Mouse (Mus musculus) neural tube, embryonic 13.5 days (tissue): ENCODE data around the gene Ufc1. TPM values are rescaled to one million over a fixed set of nuclear protein-coding genes. Genes with fewer than 3 reads are reported as not detected.
"Not testable (repeated sequence)": the region's sequence is repeated elsewhere in the genome, so short reads cannot be mapped to it uniquely, and the experiment has no call there.

Source experiments
- ATAC-seq: fragments of 200-750 bp; cut with Nextera tagmentation; 2 replicates; pipeline ENCODE4 v1.8.0; 2017; ENCODE audit warnings: low read depth, mild to moderate bottlenecking, moderate TSS enrichment, moderate library complexity
- H3K27ac ChIP-seq: fragments of 300-500 bp; sonication (generic); replicated peaks from 2 replicates; pipeline ENCODE4 v1.5.1; 2015; ENCODE audit warnings: moderate library complexity, mild to moderate bottlenecking, inconsistent platforms
- H3K27me3 ChIP-seq: fragments of 300-500 bp; sonication (generic); 2 replicates; pipeline ENCODE4 v1.6.1; 2015; ENCODE audit warnings: mild to moderate bottlenecking, inconsistent platforms
- H3K36me3 ChIP-seq: fragments of 300-500 bp; sonication (generic); 2 replicates; pipeline ENCODE4 v1.6.1; 2015; ENCODE audit warnings: mild to moderate bottlenecking, inconsistent platforms
- H3K4me1 ChIP-seq: fragments of 300-500 bp; sonication (generic); replicated peaks from 2 replicates; pipeline ENCODE4 v1.6.1; 2015; ENCODE audit warnings: inconsistent platforms
- H3K4me2 ChIP-seq: fragments of 300-500 bp; sonication (generic); 2 replicates; pipeline ENCODE4 v1.6.1; 2015; ENCODE audit warnings: inconsistent platforms, mild to moderate bottlenecking, moderate library complexity
- H3K4me3 ChIP-seq: fragments of 300-500 bp; sonication (generic); 2 replicates; pipeline ENCODE4 v1.5.1; 2015; ENCODE audit warnings: mild to moderate bottlenecking, inconsistent platforms
- H3K9ac ChIP-seq: fragments of 300-500 bp; sonication (generic); 2 replicates; pipeline ENCODE4 v1.6.1; 2015; ENCODE audit warnings: moderate library complexity, mild to moderate bottlenecking, inconsistent platforms
- H3K9me3 ChIP-seq: fragments of 300-500 bp; sonication (generic); 2 replicates; pipeline ENCODE4 v1.6.1; 2016; ENCODE audit warnings: inconsistent platforms
- WGBS: fragments of 180-500 bp; shearing (Covaris S2); methylation state at CpG from one replicate; pipeline ENCODE4 v1.1.7; 2015; 5-methylcytosine and 5-hydroxymethylcytosine counted together
- polyA plus RNA-seq: library from polyadenylated mRNA; unstranded; fragments of >200 nt; fragmentation: Nextera tagmentation; extraction: Ambion mirVana; gene quantifications from 2 replicates; pipeline ENCODE4 v1.2.1, GENCODE M21; 2015

Ufc1 gene
- polyA plus RNA-seq = 124 and 132 TPM in 2 replicates

- peaks cover 7% of the 10 kb centered on the region for H3K36me3 ChIP-seq
- peaks cover 14% of the 10 kb centered on the region for H3K4me1 ChIP-seq
- H3K4me3 ChIP-seq = peak within 1 kb of the TSS; percentile 63
- H3K27me3 ChIP-seq = peaks cover 34% of the 10 kb centered on the region
- no peaks in the 10 kb centered on the region for H3K9me3 ChIP-seq
- under 1% methylated on average over 42 of the region's 42 CpGs for WGBS
- H3K4me2 ChIP-seq = peak within 1 kb of the TSS; percentile 80
- H3K9ac ChIP-seq = peak within 1 kb of the TSS; percentile 85
- peak within 1 kb of the TSS; percentile 94 for H3K27ac ChIP-seq
- ATAC-seq = peak; percentile 84
These were observed at the start of gene Ufc1 for GRCm38 (mm10) chr1:171294298-171295062. Gene Ufc1, minus strand, starts transcription at chr1:171295024.

GRCm38 (mm10) chr1:171343922-171344677, 49.3 kb upstream of the Ufc1 start:
- no peak overlapping the region for H3K27ac ChIP-seq
- H3K4me2 ChIP-seq = peak overlapping the region; percentile 88
- peaks cover 44% of the 10 kb centered on the region for H3K36me3 ChIP-seq
- peaks cover 46% of the 10 kb centered on the region for H3K4me1 ChIP-seq
- H3K4me3 ChIP-seq = peak overlapping the region; percentile 92
- 0 out of 2 replicates have a peak overlapping the region, but pooled peaks have one; percentile 9 for H3K9ac ChIP-seq
- ATAC-seq = no peak
- 77% methylated on average over 9 of the region's 9 CpGs for WGBS
- no peaks in the 10 kb centered on the region for H3K27me3 ChIP-seq
- H3K9me3 ChIP-seq = peaks cover 6% of the 10 kb centered on the region; the same call in 1 of the 2 replicates

GRCm38 (mm10) chr1:171342262-171343207, 47.7 kb upstream of the Ufc1 start:
- H3K27ac ChIP-seq = no peak overlapping the region
- no peaks in the 10 kb centered on the region for H3K27me3 ChIP-seq
- no peak for ATAC-seq
- H3K36me3 ChIP-seq = peaks cover 60% of the 10 kb centered on the region
- H3K9ac ChIP-seq = no peak overlapping the region
- no peak overlapping the region for H3K4me3 ChIP-seq
- 93% methylated on average over 16 of the region's 16 CpGs for WGBS
- H3K4me1 ChIP-seq = peaks cover 32% of the 10 kb centered on the region
- H3K9me3 ChIP-seq = peaks cover 6% of the 10 kb centered on the region; the same call in 1 of the 2 replicates
- H3K4me2 ChIP-seq = no peak overlapping the region

DNA sequence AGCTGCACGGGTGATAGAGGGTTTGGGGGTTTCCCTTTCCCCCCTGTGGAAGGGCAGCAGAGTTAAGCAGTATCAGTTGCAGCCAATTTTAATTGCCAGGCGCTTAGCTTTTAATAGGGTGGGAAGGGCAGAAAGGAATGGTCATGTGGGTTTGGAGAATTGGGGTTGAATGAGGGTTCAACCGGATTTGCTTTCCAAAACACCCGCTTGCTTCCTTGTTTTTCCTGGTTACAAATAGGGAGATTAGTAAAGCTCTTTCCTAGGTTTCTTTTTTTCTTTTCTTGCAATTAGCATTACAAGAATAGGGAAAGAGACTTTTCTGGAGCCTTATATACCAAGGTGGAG, 35.4 kb upstream of the Ufc1 start:
- Histone ChIP-seq H3K4me3 (peak overlapping the region; percentile 87), H3K27ac (peak overlapping the region; percentile 100), H3K4me2 (peak overlapping the region; percentile 82), H3K27me3 (no peaks in the 10 kb centered on the region), H3K36me3 (peaks cover 21% of the 10 kb centered on the region; the same call in 1 of the 2 replicates), H3K4me1 (peaks cover 72% of the 10 kb centered on the region), H3K9me3 (no peaks in the 10 kb centered on the region), H3K9ac (peak overlapping the region; percentile 96)
- no peak for ATAC-seq
- WGBS = 0% methylated on average over 4 of the region's 4 CpGs

DNA sequence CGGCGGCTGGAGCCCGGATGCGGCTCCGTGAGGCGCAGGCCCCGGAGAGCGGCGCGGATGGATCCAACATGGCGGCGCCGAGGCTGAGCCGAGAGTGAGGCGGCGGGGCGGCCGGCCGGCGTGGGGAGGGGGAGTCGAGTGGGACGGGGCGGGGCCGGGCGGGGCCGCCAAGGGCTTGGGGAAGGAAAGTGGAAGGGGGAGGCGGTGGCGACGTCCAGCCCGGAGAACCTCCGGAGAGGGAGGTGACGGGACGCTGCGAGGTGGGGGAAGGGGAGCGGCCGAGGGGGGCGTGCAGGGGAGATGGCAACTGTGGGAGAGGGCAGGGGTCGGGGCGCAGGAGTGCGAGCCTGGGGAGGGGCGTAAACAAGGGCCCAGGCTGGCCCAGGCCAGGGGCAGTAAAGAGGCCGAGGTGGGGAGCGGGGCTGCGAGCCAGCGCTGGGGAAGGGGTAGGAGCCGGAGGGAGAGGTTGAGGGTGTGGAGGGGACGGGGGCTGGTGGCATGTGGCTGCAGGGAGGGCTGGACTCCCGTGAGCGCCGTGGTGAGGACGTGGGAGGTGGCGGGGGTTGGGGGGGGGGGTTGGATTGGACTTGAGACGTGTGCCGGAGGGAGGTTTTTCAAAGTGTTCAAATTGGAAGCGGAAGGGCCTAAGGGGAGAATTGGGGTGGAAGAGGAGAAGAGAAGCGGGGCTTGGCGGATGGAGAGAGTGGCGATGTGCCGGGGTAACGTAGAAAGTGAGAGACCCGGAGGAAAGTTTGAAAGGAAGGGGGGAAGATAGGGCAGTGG, 34.8 kb upstream of the Ufc1 start:
- Histone ChIP-seq H3K9ac (peak overlapping the region; percentile 96), H3K36me3 (peaks cover 16% of the 10 kb centered on the region; the same call in 1 of the 2 replicates), H3K4me1 (peaks cover 72% of the 10 kb centered on the region), H3K9me3 (no peaks in the 10 kb centered on the region), H3K27me3 (no peaks in the 10 kb centered on the region), H3K4me2 (peak overlapping the region; percentile 82), H3K27ac (peak overlapping the region; percentile 100), H3K4me3 (peak overlapping the region; percentile 87)
- peak; percentile 87 for ATAC-seq
- under 1% methylated on average over 55 of the region's 61 CpGs for WGBS

GRCm38 (mm10) chr1:171328839-171329432, 34.1 kb upstream of the Ufc1 start, which contains the start of gene Dedd:
Gene Dedd, plus strand, starts transcription at chr1:171329145.
- peak within 1 kb of the TSS; percentile 100 for H3K27ac ChIP-seq
- H3K9me3 ChIP-seq = no peaks in the 10 kb centered on the region
- H3K9ac ChIP-seq = peak within 1 kb of the TSS; percentile 96
- H3K27me3 ChIP-seq = no peaks in the 10 kb centered on the region
- peaks cover 16% of the 10 kb centered on the region; the same call in 1 of the 2 replicates for H3K36me3 ChIP-seq
- ATAC-seq = peak; percentile 97
- WGBS = under 1% methylated on average over 47 of the region's 48 CpGs
- peaks cover 68% of the 10 kb centered on the region for H3K4me1 ChIP-seq
- peak within 1 kb of the TSS; percentile 87 for H3K4me3 ChIP-seq
- H3K4me2 ChIP-seq = peak within 1 kb of the TSS; percentile 82

GRCm38 (mm10) chr1:171328244-171328643, 33.4 kb upstream of the Ufc1 start:
- ATAC-seq = 0 out of 2 replicates have a peak, but pooled peaks have one; percentile 0
- Histone ChIP-seq H3K27ac (peak overlapping the region; percentile 100), H3K4me3 (peak overlapping the region; percentile 87), H3K4me2 (peak overlapping the region; percentile 82), H3K4me1 (peaks cover 61% of the 10 kb centered on the region), H3K36me3 (peaks cover 11% of the 10 kb centered on the region; the same call in 1 of the 2 replicates), H3K9ac (peak overlapping the region; percentile 96), H3K9me3 (no peaks in the 10 kb centered on the region), H3K27me3 (no peaks in the 10 kb centered on the region)
- whole genome bisulfite sequencing = 33% methylated on average over 9 of the region's 9 CpGs

GRCm38 (mm10) chr1:171326588-171326987, 31.8 kb upstream of the Ufc1 start:
- WGBS = 96% methylated on average over 4 of the region's 4 CpGs

DNA sequence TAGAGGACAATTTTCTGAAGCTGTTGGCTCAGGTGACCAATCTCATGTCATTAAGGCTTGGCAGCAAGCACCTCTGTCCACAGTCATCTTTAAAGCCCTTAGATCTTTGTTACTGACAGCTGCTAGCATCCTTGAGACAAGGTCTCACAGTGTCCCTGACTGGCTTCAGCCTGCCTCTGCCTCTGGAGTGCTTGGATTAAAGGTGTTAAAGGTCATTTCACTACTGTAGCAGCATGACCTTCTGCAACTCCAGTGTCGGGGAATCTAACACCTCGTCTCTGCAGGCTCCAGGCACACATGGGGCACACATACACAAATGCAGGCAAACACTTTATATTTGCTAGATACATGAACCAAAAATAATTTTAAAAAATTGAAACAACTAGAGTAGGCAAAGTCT, 30.7 kb upstream of the Ufc1 start:
- Histone ChIP-seq H3K27ac (no peak overlapping the region), H3K4me1 (peaks cover 37% of the 10 kb centered on the region), H3K27me3 (no peaks in the 10 kb centered on the region), H3K9me3 (no peaks in the 10 kb centered on the region), H3K9ac (no peak overlapping the region), H3K4me3 (no peak overlapping the region), H3K36me3 (no peaks in the 10 kb centered on the region), H3K4me2 (no peak overlapping the region)
- no peak for ATAC-seq
- 85% methylated on average over 2 of the region's 2 CpGs for WGBS

More at GRCm38 (mm10) chr1:171326588-171326987, 31.8 kb upstream of the Ufc1 start:
- not testable (repeated sequence) for H3K9me3 ChIP-seq, H3K4me3 ChIP-seq, H3K4me2 ChIP-seq, H3K36me3 ChIP-seq, ATAC-seq, H3K9ac ChIP-seq, H3K27me3 ChIP-seq, H3K27ac ChIP-seq
- peaks cover 47% of the 10 kb centered on the region for H3K4me1 ChIP-seq

DNA sequence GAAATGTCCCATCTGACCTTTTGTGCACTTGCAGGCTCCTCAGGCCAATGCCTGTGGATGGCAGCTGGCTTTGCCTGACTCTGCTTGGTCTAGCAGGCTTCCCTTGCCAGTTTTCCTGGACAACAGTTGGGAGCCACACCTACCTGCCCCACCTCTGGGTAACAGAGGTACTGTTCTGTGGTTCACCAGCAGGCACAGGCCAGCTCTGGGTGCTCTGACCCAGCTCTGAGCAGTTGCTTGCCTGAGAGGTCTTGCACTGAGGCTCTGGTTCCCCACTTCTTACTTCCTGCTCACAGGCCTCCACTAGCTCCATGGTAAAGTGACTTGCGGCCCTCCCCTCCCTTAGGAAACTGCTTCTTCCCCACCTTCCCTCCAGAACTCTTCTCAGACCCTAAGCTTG, 27.2 kb upstream of the Ufc1 start:
- no peak overlapping the region for H3K4me3 ChIP-seq
- H3K4me1 ChIP-seq = peaks cover 16% of the 10 kb centered on the region
- peak; percentile 45; the same call in 1 of the 2 replicates for ATAC-seq
- H3K4me2 ChIP-seq = no peak overlapping the region
- no peak overlapping the region for H3K27ac ChIP-seq
- H3K9ac ChIP-seq = no peak overlapping the region
- no peaks in the 10 kb centered on the region for H3K9me3 ChIP-seq
- WGBS = 79% methylated on average over 1 of the region's 1 CpGs
- H3K36me3 ChIP-seq = no peaks in the 10 kb centered on the region
- no peaks in the 10 kb centered on the region for H3K27me3 ChIP-seq
